Mouse (Mus musculus) CH12.LX (cell line): ENCODE measurements at regions not wholly inside any gene's neighbourhood (a gene's known extent, or its start where the extent isn't known, plus 50 kb on each side); places are given as distances from the start of the nearest gene placed in this dataset.

ENCODE experiments used
- DNase-seq: peaks from one replicate; pipeline ENCODE4 v3.0.0-alpha.2; 2013; ENCODE audit errors: extremely low read depth
- H3K27ac ChIP-seq: 2 replicates; pipeline ENCODE4 v1.5.1; 2012; ENCODE audit warnings: low read depth, mild to moderate bottlenecking, control low read depth, moderate library complexity; ENCODE audit not compliant: insufficient read depth
- H3K27me3 ChIP-seq: replicated peaks from 2 replicates; pipeline ENCODE3; 2012; ENCODE audit warnings: inconsistent platforms
- H3K36me3 ChIP-seq, 2 experiments: replicated peaks in 1 of 2; 2 replicates each; pipeline versions ENCODE3 to v1.6.1; 2012; ENCODE audit warnings: inconsistent platforms in 1 of 2, low read length in 1 of 2, mild to moderate bottlenecking in 1 of 2, mixed read lengths in 1 of 2, moderate library complexity in 1 of 2; ENCODE audit not compliant: control insufficient read depth in 1 of 2, insufficient read depth in 1 of 2
- H3K4me1 ChIP-seq, 2 experiments: 2 replicates each; pipeline ENCODE4 v1.6.1; 2012; ENCODE audit warnings: inconsistent platforms in 1 of 2, moderate library complexity in 1 of 2; ENCODE audit not compliant: insufficient read depth in 2 of 2, control insufficient read depth in 1 of 2
- H3K4me2 ChIP-seq: 2 replicates; pipeline ENCODE4 v1.6.1; 2012; ENCODE audit warnings: low read depth, mild to moderate bottlenecking, control low read depth; ENCODE audit not compliant: poor library complexity, insufficient read depth, severe bottlenecking
- H3K4me3 ChIP-seq, 3 experiments: fragments of 150-350 bp in 1 of 3; sonication (generic) in 1 of 3; replicated peaks in 1 of 3; 2 replicates each; pipeline versions ENCODE3 to v1.5.1; 2011 to 2012; ENCODE audit warnings: low read depth in 2 of 3, low read length in 2 of 3, mild to moderate bottlenecking in 2 of 3, moderate library complexity in 2 of 3, control low read depth in 1 of 3, improper control_type of control experiment in 1 of 3, inconsistent platforms in 1 of 3, mixed read lengths in 1 of 3; ENCODE audit not compliant: poor library complexity in 1 of 3
- H3K79me2 ChIP-seq: replicated peaks from 2 replicates; pipeline ENCODE4 v1.6.1; 2012; ENCODE audit warnings: mild to moderate bottlenecking, moderate library complexity; ENCODE audit not compliant: control insufficient read depth, poor library complexity, insufficient read depth, severe bottlenecking; ENCODE audit errors: extremely low read depth
- H3K9ac ChIP-seq: 2 replicates; pipeline ENCODE4 v1.6.1; 2012; ENCODE audit warnings: low read depth, mild to moderate bottlenecking, control low read depth, moderate library complexity; ENCODE audit not compliant: insufficient read depth
- H3K9me3 ChIP-seq: replicated peaks from 2 replicates; pipeline ENCODE3; 2012; ENCODE audit warnings: low read length, inconsistent platforms, mixed read lengths
- CHD1 ChIP-seq: IDR thresholded peaks from 2 replicates; pipeline ENCODE4 v1.6.1; 2012; ENCODE audit warnings: low read depth, low read length, improper control_type of control experiment, inconsistent platforms
- HCFC1 ChIP-seq: IDR thresholded peaks from 2 replicates; pipeline ENCODE4 v1.6.1; 2012; ENCODE audit warnings: low read depth, mild to moderate bottlenecking, inconsistent platforms, low read length, improper control_type of control experiment
- JUND ChIP-seq: conservative IDR thresholded peaks from 2 replicates; pipeline ENCODE4 v1.6.1; 2011; ENCODE audit warnings: low read depth, low read length, improper control_type of control experiment
- KAT2A ChIP-seq: IDR thresholded peaks from 2 replicates; pipeline ENCODE4 v1.6.1; 2012; ENCODE audit warnings: low read length, improper control_type of control experiment, inconsistent platforms; ENCODE audit not compliant: insufficient replicate concordance
- MAX ChIP-seq: IDR thresholded peaks from 2 replicates; pipeline ENCODE4 v1.6.1; 2011; ENCODE audit warnings: low read length, improper control_type of control experiment
- MAZ ChIP-seq: IDR thresholded peaks from 2 replicates; pipeline ENCODE4 v1.6.1; 2012; ENCODE audit warnings: low read depth, mild to moderate bottlenecking, inconsistent platforms, low read length, improper control_type of control experiment, moderate library complexity
- MEF2A ChIP-seq: IDR thresholded peaks from 2 replicates; pipeline ENCODE4 v1.6.1; 2014; ENCODE audit warnings: low read depth, mild to moderate bottlenecking, inconsistent platforms, low read length, improper control_type of control experiment, borderline replicate concordance
- MYC ChIP-seq: IDR thresholded peaks from 2 replicates; pipeline ENCODE4 v1.6.1; 2011; ENCODE audit warnings: low read depth, mild to moderate bottlenecking, improper control_type of control experiment, low read length
- PAX5 ChIP-seq: IDR thresholded peaks from 2 replicates; pipeline ENCODE4 v1.6.1; 2012; ENCODE audit warnings: low read length, inconsistent platforms, mixed read lengths
- POLR2A ChIP-seq: IDR thresholded peaks from 2 replicates; pipeline ENCODE4 v1.6.1; 2011; ENCODE audit warnings: low read depth, mild to moderate bottlenecking, improper control_type of control experiment, low read length
- POLR2AphosphoS2 ChIP-seq: IDR thresholded peaks from 2 replicates; pipeline ENCODE4 v1.6.1; 2011; ENCODE audit warnings: low read depth, low read length, improper control_type of control experiment
- RAD21 ChIP-seq: IDR thresholded peaks from 2 replicates; pipeline ENCODE4 v1.6.1; 2011; ENCODE audit warnings: low read depth, mild to moderate bottlenecking, low read length, improper control_type of control experiment, moderate library complexity
- UBTF ChIP-seq: IDR thresholded peaks from 2 replicates; pipeline ENCODE4 v1.6.1; 2012; ENCODE audit warnings: low read depth, mild to moderate bottlenecking, inconsistent platforms, low read length, improper control_type of control experiment, moderate library complexity
- ZKSCAN1 ChIP-seq: IDR thresholded peaks from 2 replicates; pipeline ENCODE4 v1.6.1; 2012; ENCODE audit warnings: low read depth, inconsistent platforms, low read length, improper control_type of control experiment, borderline replicate concordance
- ZMIZ1 ChIP-seq: IDR thresholded peaks from 2 replicates; pipeline ENCODE4 v1.6.1; 2012; ENCODE audit warnings: low read depth, mild to moderate bottlenecking, inconsistent platforms, low read length, improper control_type of control experiment
- ZNF384 ChIP-seq: IDR thresholded peaks from 2 replicates; pipeline ENCODE4 v1.6.1; 2012; ENCODE audit warnings: low read depth, low read length, improper control_type of control experiment, inconsistent platforms
- dilution Hi-C: fragments of 300-500 bp; cut with MboI; formaldehyde crosslinking; loops from 2 replicates; pipeline ENCODE4 v1.14.3; 2020; ENCODE audit warnings: low sequenced_read_pairs; ENCODE audit not compliant: extremely low pct_unique_long_range_greater_than_20kb, extremely low pct_ligation_motif_present
- in situ Hi-C: fragments of 300-500 bp; cut with MboI; formaldehyde crosslinking; loops from 3 replicates; pipeline ENCODE4 v1.14.3; 2019; ENCODE audit warnings: low sequenced_read_pairs, low pct_ligation_motif_present, low pct_unique_long_range_greater_than_20kb, mixed read lengths

- H3K36me3 ChIP-seq: peaks cover 0 to 8% of the 10 kb centered on the region in 2 experiments
- H3K9ac ChIP-seq: no peak overlapping the region
- H3K27me3 ChIP-seq: no peaks in the 10 kb centered on the region
- H3K4me3 ChIP-seq: no peak overlapping the region
- no peak overlapping the region for H3K4me2 ChIP-seq
- no peak overlapping the region for H3K27ac ChIP-seq
- dilution Hi-C loops (no loop called here), in situ Hi-C loops (no loop called here)
- no peaks in the 10 kb centered on the region for H3K79me2 ChIP-seq
- peaks cover 3 to 18% of the 10 kb centered on the region in 2 experiments; a peak in 3 of 4 replicates for H3K4me1 ChIP-seq
- H3K9me3 ChIP-seq: no peaks in the 10 kb centered on the region
- DNase-seq: no peak
- TF ChIP-seq RAD21 (no peak), POLR2AphosphoS2 (no peak), MEF2A (no peak), MAX (no peak), PAX5 (no peak), KAT2A (no peak), CHD1 (no peak), JUND (no peak), ZKSCAN1 (no peak), MYC (no peak), UBTF (no peak), POLR2A (no peak)
These were observed 62.3 kb downstream of the Zfp706 start for GRCm38 (mm10) chr15:36945309-36945708.

GRCm38 (mm10) chr15:36944556-36945171 lies 62.9 kb downstream of the Zfp706 start:
- dilution Hi-C loops: no loop called here
- H3K9me3 ChIP-seq: no peaks in the 10 kb centered on the region
- H3K4me3 ChIP-seq: no peak overlapping the region
- H3K79me2 ChIP-seq: no peaks in the 10 kb centered on the region
- in situ Hi-C loops: no loop called here
- peaks cover 3 to 12% of the 10 kb centered on the region in 2 experiments; a peak in 3 of 4 replicates for H3K4me1 ChIP-seq
- no peak for DNase-seq
- H3K9ac ChIP-seq: no peak overlapping the region
- no peak overlapping the region for H3K27ac ChIP-seq
- TF ChIP-seq HCFC1: no peak
- no peak for TF ChIP-seq POLR2AphosphoS2
- no peak for TF ChIP-seq ZKSCAN1
- TF ChIP-seq MAZ: no peak
- no peak for TF ChIP-seq ZNF384
- no peak for TF ChIP-seq ZMIZ1
- no peaks in the 10 kb centered on the region for H3K27me3 ChIP-seq
- peaks cover 0 to 8% of the 10 kb centered on the region in 2 experiments for H3K36me3 ChIP-seq
- no peak overlapping the region for H3K4me2 ChIP-seq
